Mouse (Mus musculus) lung, embryonic 14.5 days (tissue): ENCODE data around the gene Cdk17. TPM values are rescaled to one million over a fixed set of nuclear protein-coding genes. Genes with fewer than 3 reads are reported as not detected.
A peak's percentile ranks its signal among the peaks of the same experiment; 100 is the strongest.

Experiments
- ATAC-seq: fragments of 200-750 bp; cut with Nextera tagmentation; 2 replicates; pipeline ENCODE4 v1.8.0; 2017; ENCODE audit warnings: mild to moderate bottlenecking, moderate TSS enrichment, moderate library complexity; ENCODE audit not compliant: insufficient read depth
- DNase-seq: peaks from one replicate; pipeline ENCODE4 v3.0.0-alpha.2; 2015
- H3K27ac ChIP-seq: fragments of 300-500 bp; sonication (generic); 2 replicates; pipeline ENCODE4 v1.5.1; 2014; ENCODE audit warnings: low read depth, mild to moderate bottlenecking, moderate library complexity
- H3K27me3 ChIP-seq: fragments of 300-500 bp; sonication (generic); 2 replicates; pipeline ENCODE4 v1.6.1; 2014; ENCODE audit warnings: low read length, control low read depth; ENCODE audit not compliant: insufficient read depth
- H3K36me3 ChIP-seq: fragments of 300-500 bp; sonication (generic); 2 replicates; pipeline ENCODE4 v1.6.1; 2014; ENCODE audit warnings: control low read depth; ENCODE audit not compliant: insufficient read depth
- H3K4me1 ChIP-seq: fragments of 300-500 bp; sonication (generic); 2 replicates; pipeline ENCODE4 v1.6.1; 2014; ENCODE audit warnings: antibody characterized with exemption, control low read depth; ENCODE audit not compliant: insufficient read depth
- H3K4me2 ChIP-seq: fragments of 300-500 bp; sonication (generic); 2 replicates; pipeline ENCODE4 v1.6.1; 2014; ENCODE audit warnings: mild to moderate bottlenecking
- H3K4me3 ChIP-seq: fragments of 300-500 bp; sonication (generic); 2 replicates; pipeline ENCODE4 v1.5.1; 2014; ENCODE audit warnings: low read depth, low read length
- H3K9ac ChIP-seq: fragments of 300-500 bp; sonication (generic); 2 replicates; pipeline ENCODE4 v1.6.1; 2014
- H3K9me3 ChIP-seq: fragments of 300-500 bp; sonication (generic); 2 replicates; pipeline ENCODE4 v1.6.1; 2016; ENCODE audit warnings: low read depth, low read length, control low read depth
- CTCF ChIP-seq: IDR thresholded peaks from 2 replicates; pipeline ENCODE4 v1.5.1; 2016; ENCODE audit warnings: antibody characterized with exemption, low read depth
- WGBS: fragments of 180-500 bp; shearing (Covaris S2); extraction: QIAGEN DNeasy Blood & Tissue Kit; methylation state at CpG from one replicate; pipeline ENCODE4 v1.1.7; 2014; 5-methylcytosine and 5-hydroxymethylcytosine counted together
- polyA plus RNA-seq: library from polyadenylated mRNA; unstranded; fragments of >200 nt; fragmentation: Nextera tagmentation; extraction: Ambion mirVana; gene quantifications from 2 replicates; pipeline ENCODE4 v1.2.1, GENCODE M21; 2014

Cdk17 gene
- polyA plus RNA-seq, 1 experiment from 2014 or later: 25.9 TPM

GRCm38 (mm10) chr10:93276857-93277256 lies 116.2 kb downstream of the Cdk17 start:
- no peak for DNase-seq

GRCm38 (mm10) chr10:93278361-93278760 lies 117.7 kb downstream of the Cdk17 start:
- Histone ChIP-seq H3K4me3 (no peak overlapping the region), H3K4me2 (no peak overlapping the region), H3K9ac (no peak overlapping the region), H3K4me1 (peaks cover 11% of the 10 kb centered on the region), H3K36me3 (peaks cover 46% of the 10 kb centered on the region), H3K27me3 (no peaks in the 10 kb centered on the region), H3K27ac (no peak overlapping the region), H3K9me3 (no peaks in the 10 kb centered on the region)
- no peak for TF ChIP-seq CTCF
- 71% methylated on average over 8 of the region's 8 CpGs for WGBS
- DNase-seq (no peak), ATAC-seq (no peak)

More at GRCm38 (mm10) chr10:93276857-93277256, 116.2 kb downstream of the Cdk17 start:
- Histone ChIP-seq H3K4me2 (peak overlapping the region; percentile 51), H3K9me3 (no peaks in the 10 kb centered on the region), H3K36me3 (peaks cover 41% of the 10 kb centered on the region; the same call in 1 of the 2 replicates), H3K4me1 (peaks cover 11% of the 10 kb centered on the region), H3K27ac (peak overlapping the region; percentile 63; the same call in 1 of the 2 replicates), H3K4me3 (no peak overlapping the region; the same call in 1 of the 2 replicates), H3K9ac (no peak overlapping the region; the same call in 1 of the 2 replicates), H3K27me3 (no peaks in the 10 kb centered on the region)
- no peak for ATAC-seq
- TF ChIP-seq CTCF: no peak
- WGBS: 32% methylated on average over 9 of the region's 9 CpGs

- Histone ChIP-seq H3K27me3 (no peaks in the 10 kb centered on the region), H3K9me3 (no peaks in the 10 kb centered on the region), H3K36me3 (peaks cover 53% of the 10 kb centered on the region), H3K9ac (no peak overlapping the region), H3K4me1 (peaks cover 10% of the 10 kb centered on the region), H3K4me3 (no peak overlapping the region), H3K27ac (no peak overlapping the region), H3K4me2 (no peak overlapping the region)
- DNase-seq (no peak), ATAC-seq (no peak)
- no peak for TF ChIP-seq CTCF
- WGBS: 84% methylated on average over 9 of the region's 9 CpGs
Observed at GRCm38 (mm10) chr10:93279062-93279461, 118.4 kb downstream of the Cdk17 start.

GRCm38 (mm10) chr10:93280586-93280985 lies 119.9 kb downstream of the Cdk17 start:
- no peak overlapping the region for H3K4me3 ChIP-seq
- no peaks in the 10 kb centered on the region for H3K9me3 ChIP-seq
- 76% methylated on average over 12 of the region's 12 CpGs for WGBS
- no peak for ATAC-seq
- H3K27me3 ChIP-seq: no peaks in the 10 kb centered on the region
- no peak for TF ChIP-seq CTCF
- H3K36me3 ChIP-seq: peaks cover 60% of the 10 kb centered on the region
- H3K27ac ChIP-seq: no peak overlapping the region
- DNase-seq: no peak
- no peak overlapping the region for H3K4me2 ChIP-seq
- H3K9ac ChIP-seq: no peak overlapping the region
- peaks cover 4% of the 10 kb centered on the region; the same call in 1 of the 2 replicates for H3K4me1 ChIP-seq

DNA sequence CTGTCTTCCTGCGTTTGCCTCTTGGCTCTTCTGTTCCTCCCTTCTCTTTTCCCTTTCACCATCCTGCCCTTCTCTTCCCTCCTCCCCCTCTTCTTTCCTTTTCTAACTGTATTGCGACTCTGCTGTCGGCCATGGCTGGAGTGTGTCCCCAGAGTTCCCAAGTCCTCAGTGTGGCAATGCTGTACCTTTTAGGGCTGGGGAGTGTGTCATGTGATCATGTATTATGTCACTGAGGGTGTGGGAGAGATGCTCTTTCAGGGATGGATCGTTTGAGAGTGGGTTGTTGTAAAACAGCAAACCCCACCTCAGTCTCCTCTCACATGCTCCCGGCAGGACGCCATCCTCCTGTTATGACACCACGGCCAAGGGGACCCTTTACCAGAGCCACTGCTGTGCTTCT lies 120.4 kb downstream of the Cdk17 start:
- Histone ChIP-seq H3K9me3 (no peaks in the 10 kb centered on the region), H3K4me2 (no peak overlapping the region), H3K27me3 (no peaks in the 10 kb centered on the region), H3K27ac (no peak overlapping the region), H3K36me3 (peaks cover 60% of the 10 kb centered on the region), H3K4me1 (no peaks in the 10 kb centered on the region), H3K4me3 (no peak overlapping the region), H3K9ac (no peak overlapping the region)
- ATAC-seq (no peak), DNase-seq (no peak)
- WGBS: 78% methylated on average over 7 of the region's 7 CpGs
- TF ChIP-seq CTCF: no peak

DNA sequence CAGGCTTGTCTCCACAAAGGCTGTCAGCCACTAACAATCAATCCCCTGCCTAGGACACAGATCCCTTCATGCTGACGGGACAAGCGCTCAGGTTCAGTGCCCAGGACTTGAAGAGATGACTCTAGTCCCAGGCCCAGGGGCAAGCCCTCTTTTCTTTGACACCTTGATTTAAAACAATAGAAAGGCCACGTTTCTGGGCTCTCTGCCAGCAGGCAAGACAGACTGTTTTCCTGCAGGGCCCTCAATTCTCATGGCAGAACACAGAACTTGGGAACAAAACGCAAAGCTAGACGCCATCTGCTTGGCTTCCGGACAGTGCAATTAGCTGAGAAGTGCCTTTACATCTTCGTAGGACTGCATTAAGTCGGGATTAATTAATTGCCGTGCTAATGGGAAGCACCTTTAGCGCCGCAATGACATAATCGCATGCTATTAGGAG lies 121.9 kb downstream of the Cdk17 start:
- no peak overlapping the region for H3K4me2 ChIP-seq
- no peaks in the 10 kb centered on the region for H3K27me3 ChIP-seq
- no peak for ATAC-seq
- no peak overlapping the region; the same call in 1 of the 2 replicates for H3K27ac ChIP-seq
- no peaks in the 10 kb centered on the region for H3K9me3 ChIP-seq
- no peak overlapping the region for H3K9ac ChIP-seq
- 57% methylated on average over 12 of the region's 12 CpGs for WGBS
- H3K4me3 ChIP-seq: no peak overlapping the region
- peak; percentile 76 for DNase-seq
- no peak for TF ChIP-seq CTCF
- H3K36me3 ChIP-seq: peaks cover 61% of the 10 kb centered on the region
- no peaks in the 10 kb centered on the region for H3K4me1 ChIP-seq

GRCm38 (mm10) chr10:93283258-93283657 lies 122.6 kb downstream of the Cdk17 start:
- Histone ChIP-seq H3K4me2 (no peak overlapping the region), H3K4me3 (no peak overlapping the region), H3K27me3 (no peaks in the 10 kb centered on the region), H3K9ac (no peak overlapping the region), H3K36me3 (peaks cover 64% of the 10 kb centered on the region), H3K9me3 (no peaks in the 10 kb centered on the region), H3K4me1 (no peaks in the 10 kb centered on the region), H3K27ac (no peak overlapping the region)
- peak; percentile 51 for DNase-seq
- peak; percentile 60 for TF ChIP-seq CTCF
- no peak for ATAC-seq
- WGBS: 67% methylated on average over 4 of the region's 4 CpGs
